Mouse (Mus musculus) cerebellum, adult 2 months (tissue): ENCODE data around the gene Cblb. TPM values are rescaled to one million over a fixed set of nuclear protein-coding genes. Genes with fewer than 3 reads are reported as not detected.
A peak's percentile ranks its signal among the peaks of the same experiment; 100 is the strongest.

ENCODE experiments used
- DNase-seq, 2 experiments: peaks; one replicate each; pipeline ENCODE4 v3.0.0; 2021
- H3K27ac ChIP-seq: fragments of 200-500 bp; 2 replicates; pipeline ENCODE4 v1.5.1; 2012; ENCODE audit warnings: low read length, control low read depth, inconsistent platforms; ENCODE audit not compliant: insufficient read depth
- H3K27me3 ChIP-seq: fragments of 200-500 bp; 2 replicates; pipeline ENCODE4 v1.6.1; 2012; ENCODE audit warnings: inconsistent platforms, mild to moderate bottlenecking, low read length, moderate library complexity; ENCODE audit not compliant: control insufficient read depth, insufficient read depth
- H3K4me1 ChIP-seq: fragments of 200-500 bp; 2 replicates; pipeline ENCODE4 v1.6.1; 2011; ENCODE audit warnings: low read length; ENCODE audit not compliant: control insufficient read depth, insufficient read depth
- H3K4me3 ChIP-seq: fragments of 200-500 bp; replicated peaks from 2 replicates; pipeline ENCODE3; 2011; ENCODE audit warnings: mild to moderate bottlenecking, low read depth, low read length, control low read depth; ENCODE audit not compliant: insufficient read depth
- CTCF ChIP-seq: fragments of 200-500 bp; IDR thresholded peaks from 2 replicates; pipeline ENCODE4 v1.5.1; 2011; ENCODE audit warnings: low read depth, mild to moderate bottlenecking, control low read depth, low read length, moderate library complexity, borderline replicate concordance; ENCODE audit not compliant: insufficient read depth
- POLR2A ChIP-seq: fragments of 200-500 bp; IDR thresholded peaks from 2 replicates; pipeline ENCODE4 v1.6.1; 2011; ENCODE audit warnings: low read length, control low read depth, borderline replicate concordance; ENCODE audit not compliant: insufficient read depth
- WGBS: fragments of 180-500 bp; shearing (Covaris S2); methylation state at CpG from one replicate; pipeline ENCODE4 v1.1.7; 2018; 5-methylcytosine and 5-hydroxymethylcytosine counted together
- polyA plus RNA-seq: library from polyadenylated mRNA; depleted of rRNA; stranded (reverse); fragments of >200 nt; gene quantifications from 2 replicates; pipeline ENCODE4 v1.2.3, GENCODE M21; 2012

Gene Cblb
- polyA plus RNA-seq, 1 experiment: 14.2 TPM

GRCm38 (mm10) chr16:52194866-52195265 lies 163.8 kb downstream of the Cblb start:
- 68% methylated on average over 3 of the region's 3 CpGs for WGBS
- no peak for DNase-seq
- Histone ChIP-seq H3K4me1 (no peaks in the 10 kb centered on the region; the same call in 1 of the 2 replicates), H3K27me3 (no peaks in the 10 kb centered on the region), H3K27ac (no peak overlapping the region), H3K4me3 (no peak overlapping the region)
- TF ChIP-seq POLR2A (no peak), CTCF (no peak)

GRCm38 (mm10) chr16:52200107-52200506 lies 169.1 kb downstream of the Cblb start:
- H3K4me1 ChIP-seq: no peaks in the 10 kb centered on the region; the same call in 1 of the 2 replicates
- H3K27ac ChIP-seq: no peak overlapping the region
- DNase-seq: no peak
- WGBS: 94% methylated on average over 7 of the region's 7 CpGs
- H3K4me3 ChIP-seq: no peak overlapping the region
- TF ChIP-seq CTCF (no peak), POLR2A (no peak)
- no peaks in the 10 kb centered on the region for H3K27me3 ChIP-seq

GRCm38 (mm10) chr16:52210844-52211606 lies 180.0 kb downstream of the Cblb start:
- Histone ChIP-seq H3K4me1 (no peaks in the 10 kb centered on the region), H3K4me3 (no peak overlapping the region), H3K27me3 (no peaks in the 10 kb centered on the region), H3K27ac (no peak overlapping the region)
- no peak for DNase-seq
- TF ChIP-seq CTCF: no peak
- TF ChIP-seq POLR2A: no peak
- WGBS: 82% methylated on average over 8 of the region's 8 CpGs

- H3K27me3 ChIP-seq: no peaks in the 10 kb centered on the region
- H3K4me1 ChIP-seq: no peaks in the 10 kb centered on the region
- 24% methylated on average over 2 of the region's 2 CpGs for WGBS
- no peak for DNase-seq
- no peak overlapping the region for H3K27ac ChIP-seq
- no peak overlapping the region for H3K4me3 ChIP-seq
- TF ChIP-seq POLR2A (no peak), CTCF (peak; percentile 40; the same call in 1 of the 2 replicates)
These were observed 188.0 kb downstream of the Cblb start for GRCm38 (mm10) chr16:52219069-52219468.

- no peaks in the 10 kb centered on the region for H3K27me3 ChIP-seq
- H3K27ac ChIP-seq: no peak overlapping the region
- no peaks in the 10 kb centered on the region for H3K4me1 ChIP-seq
- no peak for TF ChIP-seq POLR2A
- no peak for TF ChIP-seq CTCF
- DNase-seq: no peak
- 78% methylated on average over 4 of the region's 4 CpGs for WGBS
- H3K4me3 ChIP-seq: no peak overlapping the region
These were observed 191.9 kb downstream of the Cblb start for GRCm38 (mm10) chr16:52222896-52223295.

GRCm38 (mm10) chr16:52229446-52229845 lies 198.4 kb downstream of the Cblb start:
- no peak for DNase-seq
- Histone ChIP-seq H3K27ac (no peak overlapping the region), H3K27me3 (no peaks in the 10 kb centered on the region), H3K4me1 (no peaks in the 10 kb centered on the region), H3K4me3 (no peak overlapping the region)
- TF ChIP-seq POLR2A: no peak
- no peak for TF ChIP-seq CTCF
- 79% methylated on average over 7 of the region's 7 CpGs for WGBS

GRCm38 (mm10) chr16:52229930-52230329 lies 198.9 kb downstream of the Cblb start:
- Histone ChIP-seq H3K27me3 (no peaks in the 10 kb centered on the region; the same call in 1 of the 2 replicates), H3K27ac (no peak overlapping the region), H3K4me1 (no peaks in the 10 kb centered on the region), H3K4me3 (no peak overlapping the region)
- 49% methylated on average over 2 of the region's 2 CpGs for WGBS
- no peak for TF ChIP-seq POLR2A
- DNase-seq: no peak

GRCm38 (mm10) chr16:52242144-52242543 lies 211.1 kb downstream of the Cblb start:
- no peaks in the 10 kb centered on the region for H3K4me1 ChIP-seq
- TF ChIP-seq CTCF (no peak), POLR2A (no peak)
- 92% methylated on average over 2 of the region's 2 CpGs for WGBS
- no peak overlapping the region for H3K4me3 ChIP-seq
- H3K27me3 ChIP-seq: no peaks in the 10 kb centered on the region
- H3K27ac ChIP-seq: no peak overlapping the region
- DNase-seq: no peak
